Mouse (Mus musculus): Measurements from ENCODE around the gene Chrna9. TPM values are rescaled to one million over a fixed set of nuclear protein-coding genes. Genes with fewer than 3 reads are reported as not detected.
A peak's percentile ranks its signal among the peaks of the same experiment; 100 is the strongest.

Chrna9 gene
- total RNA-seq, 2 experiments from 2014 or later: 16.9 to 21.3 TPM

DNA sequence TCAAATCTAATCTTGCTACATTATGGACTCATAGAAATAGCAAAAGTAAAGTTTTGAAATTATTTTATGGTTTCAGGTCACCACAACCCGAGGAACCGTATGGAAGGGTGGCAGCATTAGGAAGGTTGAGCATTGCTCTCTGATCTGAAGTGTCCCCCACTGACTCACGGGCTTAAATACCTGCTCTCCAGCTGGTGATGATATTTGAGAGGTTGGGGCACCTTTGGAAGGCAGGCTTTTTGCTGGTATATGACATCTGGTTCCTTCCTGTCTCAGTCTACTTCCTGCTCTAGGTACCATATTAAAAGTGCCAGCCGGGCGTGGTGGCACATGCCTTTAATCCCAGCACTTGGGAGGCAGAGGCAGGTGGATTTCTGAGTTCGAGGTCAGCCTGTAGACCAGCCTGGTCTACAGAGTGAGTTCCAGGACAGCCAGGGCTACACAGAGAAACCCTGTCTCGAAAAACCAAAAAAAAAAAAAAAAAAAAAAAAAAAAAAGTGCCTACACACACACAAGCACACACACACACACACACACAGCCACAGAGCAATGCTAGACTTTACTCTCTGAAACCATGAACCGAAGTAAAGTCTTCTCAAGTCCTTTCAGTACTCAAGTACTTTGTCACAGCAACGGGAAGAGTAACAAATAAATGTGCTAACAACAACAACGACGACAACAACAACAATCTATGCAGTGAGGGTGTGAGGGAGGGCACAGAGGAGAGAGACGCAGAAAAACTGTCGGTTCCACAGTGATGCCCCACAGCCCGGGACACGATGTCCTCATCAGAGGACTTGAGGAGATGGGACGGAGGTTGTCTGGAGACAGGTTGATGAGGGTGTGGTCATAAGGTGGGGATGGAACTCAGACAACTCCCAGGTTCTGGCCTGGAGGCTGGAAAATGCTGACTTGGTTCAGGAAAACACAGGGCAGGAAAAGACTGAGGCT lies 19.7 kb downstream of the Chrna9 start:
- H3K4me3 ChIP-seq: no peak overlapping the region
- no peak for TF ChIP-seq CTCF (IDR thresholded peaks at IDR 0.05)
- intact Hi-C loops (cut with DNase I): loop anchor here (5.0 kb wide), 1 partner anchor 132 kb away; no protein-coding TSS in a partner anchor
- no peak for DNase-seq
- H3K27ac ChIP-seq: no peak overlapping the region

DNA sequence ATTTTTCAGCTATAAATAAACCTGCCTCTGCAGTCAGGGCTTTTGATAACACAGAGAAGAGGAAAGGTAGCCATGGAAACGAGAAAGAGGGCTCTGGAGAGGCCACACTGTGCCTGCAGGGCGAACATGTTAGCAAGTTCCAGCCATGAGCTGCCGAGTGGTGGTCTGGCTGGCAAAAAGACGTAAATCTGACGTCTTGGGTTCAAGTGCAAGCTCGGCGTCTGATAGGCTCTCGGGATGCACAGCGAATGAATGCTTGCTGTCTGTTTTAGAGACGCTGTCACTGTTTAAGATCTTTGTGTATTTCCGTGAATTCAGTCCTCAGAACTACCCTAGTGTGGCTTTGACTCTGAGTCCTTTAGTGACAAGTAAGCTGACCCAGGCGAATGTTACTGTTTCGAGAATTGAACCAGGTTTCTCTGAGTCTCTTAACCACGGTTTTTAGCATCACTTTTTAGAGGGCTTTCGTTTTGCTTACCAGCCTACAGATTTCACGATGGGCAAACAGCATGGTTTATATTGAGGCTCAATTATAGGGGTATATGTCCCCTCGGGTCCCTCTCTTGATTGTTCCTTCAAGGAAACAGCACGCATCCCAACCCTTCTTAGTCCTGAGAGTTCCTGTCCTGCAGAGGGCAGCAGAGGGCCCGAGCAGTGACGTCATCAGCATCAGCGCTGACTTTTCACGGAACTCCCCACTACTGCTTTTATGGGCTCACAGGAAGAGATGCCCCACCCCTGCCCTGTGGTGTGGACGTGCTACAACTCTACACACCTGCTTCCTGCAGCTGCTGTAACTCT lies 20.8 kb downstream of the Chrna9 start:
- TF ChIP-seq CTCF (IDR thresholded peaks at IDR 0.05): peak; percentile 93
- Histone ChIP-seq H3K27ac (peak overlapping the region; percentile 57; the same call in 1 of the 2 replicates), H3K4me3 (peak overlapping the region; percentile 70)
- DNase-seq: peak; percentile 78
- intact Hi-C loops (cut with DNase I): loop anchor here (5.0 kb wide), 1 partner anchor 133 kb away; no protein-coding TSS in a partner anchor

DNA sequence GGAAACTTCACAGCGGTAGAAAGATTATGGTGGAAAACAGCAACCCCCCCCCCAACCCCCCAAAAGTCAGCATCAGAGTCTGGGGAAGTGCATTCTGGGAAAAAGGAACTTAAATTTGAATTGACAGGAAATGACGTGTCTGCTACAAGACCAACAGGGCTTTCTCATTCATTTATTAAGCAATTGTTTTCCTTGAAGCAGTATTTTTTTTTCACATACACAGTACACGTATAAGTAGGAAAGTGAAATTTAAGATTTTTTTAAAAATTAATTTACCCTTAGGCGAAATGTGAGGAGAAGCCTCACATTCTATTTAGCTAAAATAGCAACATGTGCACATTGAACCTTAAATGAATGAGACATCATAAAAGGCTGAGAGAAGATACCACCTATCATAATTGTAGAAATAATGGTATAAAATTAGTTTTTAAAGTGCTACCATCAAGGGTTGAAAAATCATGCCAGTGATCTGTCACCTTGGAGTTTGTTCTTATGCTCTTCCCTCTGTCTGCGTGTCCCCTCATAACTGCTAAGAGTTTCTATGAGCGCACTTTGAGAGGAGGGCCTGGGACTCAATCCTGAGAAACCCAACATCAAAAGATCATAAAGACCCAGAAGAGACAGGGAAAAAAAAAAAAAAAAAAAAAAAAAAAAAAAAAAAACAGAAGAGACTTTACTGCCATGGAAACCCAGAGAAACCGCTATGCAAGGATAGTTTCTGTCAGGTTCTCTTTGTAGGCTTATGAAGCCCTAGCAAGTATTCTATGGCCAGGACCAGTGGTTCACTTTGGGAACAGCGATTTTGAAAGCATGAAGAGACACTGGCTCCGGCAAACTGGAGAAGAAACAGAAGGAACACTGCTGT lies 21.7 kb downstream of the Chrna9 start:
- Histone ChIP-seq H3K4me3 (peak overlapping the region; percentile 70), H3K27ac (peak overlapping the region; percentile 57; the same call in 1 of the 2 replicates)
- intact Hi-C loops (cut with DNase I): loop anchor here (5.0 kb wide), 1 partner anchor 134 kb away; no protein-coding TSS in a partner anchor
- no peak for TF ChIP-seq CTCF (IDR thresholded peaks at IDR 0.05)
- DNase-seq: no peak

DNA sequence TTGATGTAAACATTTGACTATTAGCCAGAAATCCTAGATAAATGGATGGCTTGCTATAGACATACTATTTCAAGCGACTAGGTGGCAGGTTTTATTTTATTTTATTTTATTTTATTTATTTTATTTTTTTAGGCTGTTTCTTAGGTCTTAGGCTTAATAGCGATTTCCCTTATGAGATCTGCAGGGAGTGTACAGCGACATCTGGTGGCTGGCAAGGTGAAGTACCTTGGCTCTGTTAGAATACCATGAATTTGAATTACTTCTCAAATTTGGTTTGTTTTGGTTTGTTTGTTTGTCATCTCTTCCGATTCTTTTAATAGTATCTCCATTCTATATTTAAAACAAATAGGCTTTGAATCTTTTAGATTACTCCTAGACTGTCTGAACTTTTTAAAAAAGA lies 23.9 kb downstream of the Chrna9 start:
- no peak overlapping the region for H3K27ac ChIP-seq
- no peak overlapping the region for H3K4me3 ChIP-seq
- peak; percentile 55 for DNase-seq
- intact Hi-C loops (cut with DNase I): loop anchor here (5.0 kb wide), 1 partner anchor 136 kb away; no protein-coding TSS in a partner anchor
- TF ChIP-seq CTCF (IDR thresholded peaks at IDR 0.05): peak; percentile 90

DNA sequence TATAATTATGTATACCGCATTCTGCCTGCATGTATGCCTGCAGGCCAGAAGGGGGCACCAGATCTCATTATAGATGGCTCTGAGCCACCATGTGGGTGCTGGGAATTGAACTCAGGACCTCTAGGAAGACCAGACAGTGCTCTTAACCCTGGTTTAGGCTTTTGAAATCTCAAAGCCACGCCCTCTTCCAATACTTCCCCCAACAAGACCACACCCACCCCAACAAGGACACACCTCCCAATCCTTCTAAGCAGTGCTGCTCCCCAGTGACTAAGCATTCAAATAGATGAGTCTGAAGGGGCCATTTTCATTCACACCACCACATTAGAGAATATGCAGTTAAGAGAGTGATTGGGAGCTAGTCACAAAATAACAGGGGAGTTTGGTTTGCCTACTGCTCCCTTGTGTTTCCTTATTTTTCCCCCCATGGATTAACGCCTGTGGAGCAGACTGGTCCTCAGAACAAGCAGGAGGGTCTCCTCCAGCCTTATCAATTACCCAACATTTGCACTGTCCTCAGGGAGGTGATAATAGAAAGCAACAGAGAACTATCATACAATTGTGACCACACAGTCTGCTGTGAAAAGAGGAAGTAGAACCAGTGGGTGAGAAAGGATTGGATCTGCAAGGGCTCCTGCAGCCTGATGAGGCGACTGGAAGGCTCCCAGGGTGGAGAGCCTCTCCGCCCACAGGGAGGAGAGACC lies 25.3 kb downstream of the Chrna9 start:
- DNase-seq: no peak
- Histone ChIP-seq H3K27ac (peak overlapping the region; percentile 86), H3K4me3 (no peak overlapping the region; the same call in 1 of the 2 replicates)
- TF ChIP-seq CTCF (IDR thresholded peaks at IDR 0.05): peak; percentile 20; the same call in 1 of the 2 replicates
- intact Hi-C loops (cut with DNase I): loop anchor here (5.0 to 10.0 kb wide), 2 partner anchors 115 to 138 kb away; no protein-coding TSS in a partner anchor

DNA sequence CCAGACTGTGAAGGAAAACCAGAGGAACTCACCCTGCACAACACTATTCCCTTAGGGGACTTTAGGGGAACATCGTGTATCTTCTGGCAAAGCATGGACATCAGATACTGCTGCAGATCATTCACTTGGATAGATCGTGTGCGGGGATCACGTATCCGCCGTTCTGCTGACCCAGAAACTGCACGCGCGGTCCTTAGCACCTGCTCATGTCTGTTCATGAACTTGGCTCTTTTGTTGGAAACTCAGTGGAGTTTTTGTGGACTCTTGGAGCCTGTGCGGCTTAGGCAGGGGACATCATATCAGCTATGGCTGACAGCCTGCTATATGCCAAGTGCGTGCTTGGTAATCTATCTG lies 25.9 kb downstream of the Chrna9 start:
- no peak for TF ChIP-seq CTCF (IDR thresholded peaks at IDR 0.05)
- intact Hi-C loops (cut with DNase I): loop anchor here (10.0 kb wide), 1 partner anchor 114 kb away; no protein-coding TSS in a partner anchor
- peak; percentile 81 for DNase-seq
- no peak overlapping the region; the same call in 1 of the 2 replicates for H3K4me3 ChIP-seq
- peak overlapping the region; percentile 86 for H3K27ac ChIP-seq

DNA sequence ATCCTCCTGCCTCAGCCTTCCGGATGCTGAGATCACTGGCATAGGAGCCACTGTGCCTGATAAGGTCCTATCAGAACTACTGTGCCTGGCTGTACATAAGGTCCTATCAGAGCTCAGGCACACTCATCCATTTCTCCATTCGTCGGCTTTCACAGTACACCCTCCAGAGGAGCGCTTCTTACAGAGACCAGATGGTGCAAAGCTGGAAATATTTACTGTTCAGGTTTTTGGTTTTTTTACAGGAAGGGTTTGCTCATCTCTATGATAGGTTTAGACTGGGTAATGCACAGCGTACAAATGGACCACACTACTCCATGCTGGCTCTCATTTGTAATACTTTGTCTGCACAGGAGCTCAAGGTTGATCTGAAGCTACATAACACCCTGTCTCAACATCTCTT lies 28.6 kb downstream of the Chrna9 start:
- no peak for DNase-seq
- Histone ChIP-seq H3K4me3 (no peak overlapping the region), H3K27ac (no peak overlapping the region)
- no peak for TF ChIP-seq CTCF (IDR thresholded peaks at IDR 0.05)
- intact Hi-C loops (cut with DNase I): loop anchor here (10.0 kb wide), 1 partner anchor 112 kb away; no protein-coding TSS in a partner anchor

DNA sequence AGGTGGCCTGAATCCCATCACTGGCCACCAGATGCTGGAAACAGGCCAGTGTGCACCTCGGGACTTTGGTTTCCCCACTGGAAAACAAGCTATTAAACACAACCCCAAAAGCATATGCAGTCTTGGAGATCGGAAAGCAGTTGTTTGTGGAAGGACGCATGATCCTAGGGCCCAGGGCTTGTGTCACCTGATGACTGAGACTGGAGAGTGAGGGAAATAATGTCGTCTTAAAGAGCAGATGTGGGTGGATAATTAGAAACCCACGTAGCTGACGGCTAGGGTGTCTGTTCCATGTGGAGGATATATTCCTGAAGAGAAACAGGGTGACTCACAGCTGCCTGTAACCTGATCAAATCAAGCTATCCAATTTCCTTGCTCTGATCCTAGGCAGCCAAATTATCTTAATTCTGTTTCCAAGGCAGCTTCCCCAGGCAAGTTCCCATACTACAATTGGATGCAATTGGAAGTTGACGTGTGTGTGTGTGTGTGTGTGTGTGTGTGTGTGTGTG lies 31.1 kb downstream of the Chrna9 start:
- no peak overlapping the region for H3K4me3 ChIP-seq
- intact Hi-C loops (cut with DNase I): loop anchor here (10.0 kb wide), 1 partner anchor 109 kb away; no protein-coding TSS in a partner anchor
- DNase-seq: peak; percentile 33
- TF ChIP-seq CTCF (IDR thresholded peaks at IDR 0.05): no peak
- peak overlapping the region; percentile 83 for H3K27ac ChIP-seq

DNA sequence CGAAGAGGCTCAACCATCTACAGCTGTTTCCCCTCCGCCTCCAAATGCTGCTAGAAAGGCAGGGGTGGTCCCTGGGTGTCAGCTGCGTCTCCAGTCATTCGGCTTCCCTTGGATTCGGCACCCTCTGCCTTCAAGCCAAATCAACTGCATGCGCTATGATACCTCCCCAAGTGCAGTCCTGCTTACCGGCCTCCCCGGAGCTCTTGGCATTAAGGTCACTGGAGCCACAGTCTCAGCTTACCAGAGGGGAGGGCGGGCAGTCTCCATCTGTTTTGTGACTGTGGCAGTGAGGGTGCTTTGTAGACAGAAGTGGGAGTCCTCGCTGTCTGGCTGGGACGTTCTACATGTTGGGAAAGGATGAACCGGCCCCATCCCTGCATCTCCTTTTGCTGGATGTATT lies 32.4 kb downstream of the Chrna9 start:
- peak overlapping the region; percentile 41 for H3K4me3 ChIP-seq
- DNase-seq: peak; percentile 57
- intact Hi-C loops (cut with DNase I): loop anchor here (10.0 kb wide), 1 partner anchor 108 kb away; no protein-coding TSS in a partner anchor
- TF ChIP-seq CTCF (IDR thresholded peaks at IDR 0.05): no peak
- peak overlapping the region; percentile 48; the same call in 1 of the 2 replicates for H3K27ac ChIP-seq

DNA sequence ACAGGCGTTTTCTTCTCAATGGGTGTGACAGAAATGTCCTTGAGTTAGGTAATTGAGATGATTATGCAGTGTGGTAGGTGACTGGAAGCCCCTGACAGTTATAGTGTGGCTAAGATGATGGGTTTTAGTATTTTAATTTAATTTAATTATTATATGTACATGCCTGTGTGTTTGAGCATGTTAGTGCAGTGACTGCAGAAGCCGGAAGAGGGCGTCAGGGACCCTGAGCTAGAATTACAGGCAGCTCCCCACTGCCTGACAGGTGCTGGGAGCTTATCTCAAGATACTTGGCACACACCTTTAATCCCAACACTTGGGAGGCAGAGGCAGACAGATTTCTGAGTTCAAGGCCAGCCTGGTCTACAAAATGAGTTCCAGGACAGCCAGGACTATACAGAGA lies 33.3 kb downstream of the Chrna9 start:
- DNase-seq: no peak

More for the DNA sequence above, 33.3 kb downstream of the Chrna9 start:
- no peak for TF ChIP-seq CTCF (IDR thresholded peaks at IDR 0.05)
- Histone ChIP-seq H3K4me3 (no peak overlapping the region; the same call in 1 of the 2 replicates), H3K27ac (no peak overlapping the region)
- intact Hi-C loops (cut with DNase I): loop anchor here (10.0 kb wide), 1 partner anchor 107 kb away; no protein-coding TSS in a partner anchor
